Mouse (Mus musculus) hematopoietic multipotent progenitor cell, adult 10-12 weeks (in vitro differentiated cells): ENCODE data around the gene Agap3. TPM values are rescaled to one million over a fixed set of nuclear protein-coding genes. Genes with fewer than 3 reads are reported as not detected.

ENCODE experiments used
- polyA plus RNA-seq: library from polyadenylated mRNA; stranded (reverse); fragments of >175 nt; gene quantifications from 2 replicates; pipeline ENCODE4 v1.2.3, GENCODE M21; 2012; ENCODE audit warnings: low replicate concordance

The Agap3 gene
- 117 and 125 TPM in 2 replicates for polyA plus RNA-seq

GRCm38 (mm10) chr5:24452030-24452690 is at the start of gene Agap3:
TSS of gene Agap3 (plus strand) at chr5:24452177.

GRCm38 (mm10) chr5:24413042-24413693 is 38.8 kb upstream of the Agap3 start, which contains the start of gene Asic3:
TSS of gene Asic3 (plus strand) at chr5:24413392.

GRCm38 (mm10) chr5:24423129-24424003 is 28.6 kb upstream of the Agap3 start, which contains the start of the genes Cdk5 and Slc4a2:
TSS of gene Cdk5 (minus strand) at chr5:24423530.
TSS of gene Slc4a2 (plus strand) at chr5:24423837.

GRCm38 (mm10) chr5:24444746-24445427 is 7.1 kb upstream of the Agap3 start, which contains the start of gene Fastk:
TSS of gene Fastk (minus strand) at chr5:24445287.

GRCm38 (mm10) chr5:24447624-24448298 is 4.2 kb upstream of the Agap3 start, which contains the start of gene Tmub1:
TSS of gene Tmub1 (minus strand) at chr5:24447854.

GRCm38 (mm10) chr5:24526889-24527230 is 74.9 kb downstream of the Agap3 start, which contains the start of gene Gbx1:
TSS of gene Gbx1 (minus strand) at chr5:24527202.

GRCm38 (mm10) chr5:24540387-24541143 is 88.6 kb downstream of the Agap3 start, which contains the start of gene Asb10:
TSS of gene Asb10 (minus strand) at chr5:24540978.

Other genes starting within 250 kb of the Agap3 start
- gene Kcnh2, start 100.6 kb upstream of the Agap3 start, polyA plus RNA-seq: 2.7 and 3.8 TPM in 2 replicates
- gene Nos3, start 87.4 kb upstream of the Agap3 start, polyA plus RNA-seq: 0.03 and 0.55 TPM in 2 replicates
- 0.76 and 2.1 TPM in 2 replicates for gene Atg9b, start 60.0 kb upstream of the Agap3 start, polyA plus RNA-seq
- gene Abcb8, start 58.5 kb upstream of the Agap3 start, polyA plus RNA-seq: 22.2 and 24.6 TPM in 2 replicates
- not detected in 2 replicates for gene Asic3, start 38.8 kb upstream of the Agap3 start, polyA plus RNA-seq
- 24.2 and 29.2 TPM in 2 replicates for gene Cdk5, start 28.6 kb upstream of the Agap3 start, polyA plus RNA-seq
- gene Slc4a2, start 28.3 kb upstream of the Agap3 start, polyA plus RNA-seq: 39.9 and 69.4 TPM in 2 replicates
- gene Fastk, start 6.9 kb upstream of the Agap3 start, polyA plus RNA-seq: 223 and 290 TPM in 2 replicates
- gene Tmub1, start 4.3 kb upstream of the Agap3 start, polyA plus RNA-seq: 67.4 and 74.4 TPM in 2 replicates
- 0.10 TPM in 1 of 2 replicates, not detected in the other for gene Gbx1, start 75.0 kb downstream of the Agap3 start, polyA plus RNA-seq
- gene Asb10, start 88.8 kb downstream of the Agap3 start, polyA plus RNA-seq: 0.12 and 0.15 TPM in 2 replicates
- gene 4931409K22Rik, start 104.6 kb downstream of the Agap3 start, polyA plus RNA-seq: not detected in 2 replicates
- gene Abcf2, start 125.3 kb downstream of the Agap3 start, polyA plus RNA-seq: 30.7 and 45.0 TPM in 2 replicates
- gene Chpf2, start 134.6 kb downstream of the Agap3 start, polyA plus RNA-seq: 46.0 and 241 TPM in 2 replicates
- 0.66 and 1.7 TPM in 2 replicates for gene Smarcd3, start 172.2 kb downstream of the Agap3 start, polyA plus RNA-seq
- gene Nub1, start 233.4 kb downstream of the Agap3 start, polyA plus RNA-seq: 35.9 and 43.3 TPM in 2 replicates